8 mouse cellular contexts compared by ENCODE assay signal in genomic region chr9:22307156-22307919, GRCm38 (mm10). TPM values are rescaled to one million over a fixed set of nuclear protein-coding genes. Genes with fewer than 3 reads are reported as not detected.
DNase-seq lines count a peak whose midpoint lies in the region; ATAC-seq and TF ChIP-seq lines count a peak whose summit lies in the region.

Zfp810 (minus strand) TSS chr9:22307648.

- no peak; the same call in 1 of the 2 replicates for TF ChIP-seq CTCF in lung, embryonic 14.5 days (IDR thresholded peaks at IDR 0.05; ENCODE audit: low read depth)

- peaks cover 4% of the 10 kb centered on the region; the same call in 1 of the 2 replicates for H3K9me3 ChIP-seq in lung, embryonic 14.5 days (ENCODE audit: low read depth, low read length)

- peak within 1 kb of the TSS; percentile 96 for H3K9ac ChIP-seq in lung, embryonic 14.5 days

- no peaks in the 10 kb centered on the region for H3K27me3 ChIP-seq in lung, embryonic 14.5 days (ENCODE audit: insufficient read depth, low read length)

- ATAC-seq in frontal cortex, adult (ENCODE audit: low TSS enrichment) = peak; percentile 98
- ATAC-seq in hematopoietic stem cell, adult 5-6 weeks (replicated peaks in 1 of 2; ENCODE audit: insufficient read depth in 1 of 2, low FRiP score in 2 of 2, low TSS enrichment in 1 of 2, low read depth in 1 of 2, poor library complexity in 2 of 2, severe bottlenecking in 2 of 2) = peak; percentile 98 to 99
- peak; percentile 99 for ATAC-seq in lung, embryonic 14.5 days (ENCODE audit: insufficient read depth)
- ATAC-seq in neutrophil, adult 5-6 weeks (ENCODE audit: extremely low read depth, insufficient number of reproducible peaks, low FRiP score, poor library complexity, severe bottlenecking) = peak; percentile 99

- peak within 1 kb of the TSS; percentile 86 for H3K4me3 ChIP-seq in lung, embryonic 14.5 days (ENCODE audit: low read depth, low read length)

- peak; percentile 94 for DNase-seq in Muller cell, postnatal 12 days (ENCODE audit: inconsistent ontology term)
- DNase-seq in cerebellum, adult 9-11 months = peak; percentile 95
- DNase-seq in layer of hippocampus, adult 8-10 months (ENCODE audit: low spot score in 2 of 2) = peak; percentile 94
- peak; percentile 98 for DNase-seq in lung, embryonic 14.5 days
- DNase-seq in testis, postnatal 14 days (ENCODE audit: low spot score) = peak; percentile 94

- peak within 1 kb of the TSS; percentile 62 for H3K4me2 ChIP-seq in lung, embryonic 14.5 days

- H3K4me1 ChIP-seq in lung, embryonic 14.5 days (ENCODE audit: insufficient read depth) = no peaks in the 10 kb centered on the region

- H3K36me3 ChIP-seq in lung, embryonic 14.5 days (ENCODE audit: insufficient read depth) = peaks cover 25% of the 10 kb centered on the region

- peak within 1 kb of the TSS; percentile 73 for H3K27ac ChIP-seq in lung, embryonic 14.5 days (ENCODE audit: low read depth)

- WGBS in lung, embryonic 14.5 days = under 1% methylated on average over 56 of the region's 56 CpGs

RNA-seq across cellular contexts. Expression of gene Zfp810, which starts in this region (rescaled TPM):
- total RNA-seq in hematopoietic stem cell, adult 5-6 weeks (2017) = 10.6 and 21.5 TPM in 2 replicates
- total RNA-seq in layer of hippocampus, adult 8-10 months (2022) = 10 to 100 TPM; 17.6 to 20.9 (median 19.9) TPM
- polyA plus RNA-seq in lung, embryonic 14.5 days (2014; fragmentation: Nextera tagmentation; extraction: Ambion mirVana) = 21.0 and 23.7 TPM in 2 replicates
- 13.9 and 20.4 TPM in 2 replicates for total RNA-seq in neutrophil, adult 5-6 weeks (2017)

Comparison
In these comparisons a context has a peak if more than half of its experiments do, and no peak if none do; other contexts are left out.
1. Peak in every context shown above with its lines: DNase-seq, ATAC-seq, H3K4me3 ChIP-seq and H3K27ac ChIP-seq.